Mouse (Mus musculus) ES-E14 (cell line): Measurements from ENCODE around the gene Rnd1. TPM values are rescaled to one million over a fixed set of nuclear protein-coding genes. Genes with fewer than 3 reads are reported as not detected.

Experiments
- DNase-seq: peaks from one replicate; pipeline ENCODE4 v3.0.0-alpha.2; 2013; ENCODE audit warnings: low read depth, low spot score
- H3K27ac ChIP-seq: 2 replicates; pipeline ENCODE4 v1.5.1; 2012; ENCODE audit warnings: low read depth, mild to moderate bottlenecking, low read length, moderate library complexity, mixed read lengths; ENCODE audit not compliant: poor library complexity, insufficient read depth, severe bottlenecking
- H3K36me3 ChIP-seq: 2 replicates; pipeline ENCODE4 v1.6.1; 2012; ENCODE audit warnings: mild to moderate bottlenecking, low read length, moderate library complexity, mixed read lengths; ENCODE audit not compliant: control insufficient read depth, poor library complexity, insufficient read depth, severe bottlenecking
- H3K4me1 ChIP-seq, 2 experiments: fragments of 150-350 bp in 1 of 2; sonication (generic) in 1 of 2; 2 replicates each; pipeline ENCODE4 v1.6.1; 2012; ENCODE audit warnings: low read length in 2 of 2, mild to moderate bottlenecking in 1 of 2, mixed read lengths in 1 of 2; ENCODE audit not compliant: control insufficient read depth in 2 of 2, insufficient read depth in 2 of 2, poor library complexity in 1 of 2
- H3K4me3 ChIP-seq, 2 experiments: fragments of 150-350 bp in 1 of 2; sonication (generic) in 1 of 2; 2 replicates each; pipeline ENCODE4 v1.5.1; 2012; ENCODE audit warnings: low read length in 2 of 2, low read depth in 1 of 2, mild to moderate bottlenecking in 1 of 2, mixed read lengths in 1 of 2; ENCODE audit not compliant: insufficient read depth in 1 of 2, poor library complexity in 1 of 2, severe bottlenecking in 1 of 2
- H3K9ac ChIP-seq: 2 replicates; pipeline ENCODE4 v1.6.1; 2012; ENCODE audit warnings: low read depth, mild to moderate bottlenecking, low read length, mixed read lengths; ENCODE audit not compliant: poor library complexity, insufficient read depth, severe bottlenecking
- H3K9me3 ChIP-seq: fragments of 150-350 bp; sonication (generic); 2 replicates; pipeline ENCODE4 v1.6.1; 2012; ENCODE audit warnings: low read depth, mild to moderate bottlenecking, low read length; ENCODE audit not compliant: control insufficient read depth, insufficient read depth
- CHD2 ChIP-seq: IDR thresholded peaks from 2 replicates; pipeline ENCODE4 v1.6.1; 2014; ENCODE audit warnings: mild to moderate bottlenecking, low read depth, low read length, inconsistent platforms
- HCFC1 ChIP-seq: IDR thresholded peaks from 2 replicates; pipeline ENCODE4 v1.6.1; 2012; ENCODE audit warnings: low read length, inconsistent platforms, borderline replicate concordance; ENCODE audit not compliant: insufficient read depth
- MAFK ChIP-seq: IDR thresholded peaks from 2 replicates; pipeline ENCODE4 v1.6.1; 2014; ENCODE audit warnings: mild to moderate bottlenecking, low read depth, low read length, inconsistent platforms; ENCODE audit not compliant: insufficient read depth
- ZC3H11A ChIP-seq: IDR thresholded peaks from 2 replicates; pipeline ENCODE4 v1.6.1; 2012; ENCODE audit warnings: low read depth, mild to moderate bottlenecking, inconsistent platforms, low read length, borderline replicate concordance
- ZNF384 ChIP-seq: IDR thresholded peaks from 2 replicates; pipeline ENCODE4 v1.6.1; 2012; ENCODE audit warnings: low read depth, low read length, inconsistent platforms
- in situ Hi-C, 2 experiments: fragments of 600-800 bp; cut with MboI; formaldehyde crosslinking; loops; one replicate each; pipeline ENCODE4 v1.15.1; 2025; ENCODE audit warnings: low sequenced_read_pairs in 2 of 2, inconsistent platforms in 1 of 2; ENCODE audit not compliant: unreplicated experiment in 2 of 2
- total RNA-seq: library from RNA; depleted of rRNA; stranded (reverse); fragments of 300-350 nt; gene quantifications from 2 replicates; pipeline ENCODE4 v1.2.3, GENCODE M21; 2012

Rnd1 gene
- total RNA-seq, 1 experiment = 7.6 TPM

GRCm38 (mm10) chr15:98629464-98629863 is 47.8 kb downstream of the Rnd1 start:
- Histone ChIP-seq H3K9ac (no peak overlapping the region), H3K27ac (no peak overlapping the region), H3K36me3 (no peaks in the 10 kb centered on the region), H3K4me1 (peaks cover 7 to 45% of the 10 kb centered on the region in 2 experiments), H3K4me3 (no peak overlapping the region), H3K9me3 (no peaks in the 10 kb centered on the region)
- DNase-seq = no peak
- in situ Hi-C loops = no loop called here
- no peak for TF ChIP-seq CHD2
- no peak for TF ChIP-seq MAFK
- no peak for TF ChIP-seq HCFC1
- TF ChIP-seq ZC3H11A = no peak
- TF ChIP-seq ZNF384 = no peak

DNA sequence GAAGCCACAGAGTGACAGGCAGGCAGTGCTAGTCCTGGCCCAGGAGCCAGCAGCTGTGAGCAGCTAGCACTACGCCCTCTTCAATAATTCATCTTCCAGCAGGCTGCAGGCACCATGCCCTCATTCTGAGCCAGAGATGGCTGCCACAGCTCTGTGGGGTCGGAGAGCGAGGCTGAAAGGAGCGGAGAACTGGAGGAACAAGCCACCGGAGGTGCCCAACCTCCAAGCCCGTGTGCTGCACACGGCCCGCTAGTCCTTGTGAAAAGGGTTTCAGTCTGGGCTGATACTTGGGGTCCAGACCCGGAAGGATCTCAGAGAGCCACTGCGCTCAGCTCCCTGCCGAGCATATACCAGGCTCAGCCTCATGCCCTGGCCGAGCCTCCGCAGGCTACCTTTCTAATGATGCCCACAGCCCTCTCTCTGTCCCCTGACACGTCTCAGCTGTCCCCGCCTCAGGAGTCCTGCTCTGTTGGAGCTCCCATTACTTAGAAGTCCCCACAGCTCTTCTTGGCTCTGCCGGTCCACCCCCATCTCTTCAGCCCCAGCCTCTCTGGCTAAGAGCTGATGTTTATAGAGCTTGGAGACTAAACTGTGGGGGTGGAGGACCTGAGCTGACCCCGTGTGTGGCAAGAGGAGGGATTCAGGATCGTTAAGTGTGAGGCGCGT is 48.5 kb downstream of the Rnd1 start:
- Histone ChIP-seq H3K4me3 (peak overlapping the region; percentile 34 to 45; a peak in 3 of 4 replicates), H3K36me3 (no peaks in the 10 kb centered on the region), H3K4me1 (peaks cover 7 to 45% of the 10 kb centered on the region in 2 experiments), H3K9me3 (no peaks in the 10 kb centered on the region), H3K9ac (peak overlapping the region; percentile 35; the same call in 1 of the 2 replicates), H3K27ac (no peak overlapping the region)
- no peak for TF ChIP-seq MAFK
- no peak for TF ChIP-seq ZC3H11A
- no peak for TF ChIP-seq ZNF384
- TF ChIP-seq CHD2 = no peak
- no peak for TF ChIP-seq HCFC1
- in situ Hi-C loops = no loop called here
- no peak for DNase-seq

DNA sequence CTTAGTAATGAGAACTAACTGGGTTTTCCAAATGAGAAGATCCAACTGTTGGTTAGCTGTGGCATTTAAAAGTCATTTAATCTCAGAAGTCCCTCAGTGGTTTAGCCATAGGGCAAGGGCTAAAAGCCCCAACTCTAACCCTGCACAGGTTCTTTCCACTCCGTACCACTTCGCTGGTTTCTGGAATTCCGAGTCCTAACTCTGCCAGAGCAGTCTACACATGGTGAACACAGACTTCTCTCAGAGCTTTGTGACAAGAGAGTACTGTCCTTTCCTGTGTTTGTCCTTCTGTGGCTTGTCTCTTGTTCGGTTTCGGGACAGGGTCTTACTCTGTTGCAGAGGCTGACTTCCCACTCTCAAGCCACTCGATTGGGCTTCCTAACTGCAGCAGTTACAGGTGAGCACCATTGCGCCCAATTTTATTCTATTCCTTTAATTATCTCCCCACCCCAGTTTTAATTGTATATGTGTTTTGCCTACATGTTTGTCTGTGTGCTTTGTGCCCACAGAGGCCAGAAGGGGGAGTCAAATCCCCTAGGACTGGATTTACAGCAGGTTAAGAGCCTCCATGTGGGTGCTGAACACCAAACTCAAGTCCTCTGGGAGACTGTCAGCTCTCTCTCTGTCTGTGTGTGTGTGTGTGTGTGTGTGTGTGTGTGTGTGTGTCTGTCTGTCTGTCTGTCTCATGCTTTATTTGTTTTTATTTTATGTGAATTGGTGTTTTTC is 50.6 kb downstream of the Rnd1 start:
- in situ Hi-C loops = no loop called here
- Histone ChIP-seq H3K36me3 (no peaks in the 10 kb centered on the region), H3K27ac (peak overlapping the region; percentile 59; the same call in 1 of the 2 replicates), H3K9ac (peak overlapping the region; percentile 23; the same call in 1 of the 2 replicates), H3K4me3 (peak overlapping the region in 1 of 2 experiments; percentile 34; a peak in 1 of 4 replicates), H3K4me1 (peaks cover 7 to 42% of the 10 kb centered on the region in 2 experiments), H3K9me3 (no peaks in the 10 kb centered on the region)
- TF ChIP-seq CHD2 = no peak
- TF ChIP-seq MAFK = no peak
- no peak for TF ChIP-seq ZC3H11A
- TF ChIP-seq HCFC1 = no peak
- no peak for TF ChIP-seq ZNF384
- DNase-seq = no peak

GRCm38 (mm10) chr15:98626078-98626477 is 51.2 kb downstream of the Rnd1 start:
- Histone ChIP-seq H3K4me3 (0 out of 4 replicates have a peak overlapping the region, but pooled peaks of 1 of the 2 experiments have one; percentile 34), H3K36me3 (no peaks in the 10 kb centered on the region), H3K9me3 (no peaks in the 10 kb centered on the region), H3K9ac (no peak overlapping the region; the same call in 1 of the 2 replicates), H3K27ac (peak overlapping the region; percentile 59; the same call in 1 of the 2 replicates), H3K4me1 (peaks cover 7 to 43% of the 10 kb centered on the region in 2 experiments)
- DNase-seq = no peak
- TF ChIP-seq MAFK = no peak
- TF ChIP-seq CHD2 = no peak
- TF ChIP-seq ZC3H11A = no peak
- TF ChIP-seq HCFC1 = no peak
- no peak for TF ChIP-seq ZNF384
- in situ Hi-C loops = no loop called here
